Mouse (Mus musculus): ENCODE measurements around the gene Tdp1. TPM values are rescaled to one million over a fixed set of nuclear protein-coding genes. Genes with fewer than 3 reads are reported as not detected.

Tdp1 gene
- polyA plus RNA-seq, 1 experiment from 2014 or later: 31.3 TPM

DNA sequence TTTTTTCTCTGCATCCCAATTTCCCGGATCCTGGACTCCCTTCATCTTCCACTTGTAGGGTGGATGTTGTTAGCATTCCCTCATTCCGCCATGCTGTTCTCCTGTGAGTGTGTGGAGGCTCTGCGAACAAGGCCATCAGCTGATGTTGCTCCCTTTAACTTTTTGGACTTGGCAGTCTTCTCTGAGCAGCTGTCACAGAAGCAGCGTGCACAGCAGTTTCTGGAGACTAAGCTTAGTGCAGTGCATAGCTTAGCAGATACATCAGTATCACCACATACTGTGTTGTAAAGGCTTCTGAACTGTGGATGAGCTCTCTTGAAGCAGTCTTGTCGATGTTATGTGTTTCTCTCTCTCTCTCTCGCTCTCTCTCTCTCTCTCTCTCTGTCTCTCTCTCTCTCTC lies 54.9 kb downstream of the Tdp1 start:
- no peaks in the 10 kb centered on the region; the same call in 1 of the 2 replicates for H3K4me1 ChIP-seq (replicated peaks; ENCODE audit: insufficient read depth, low read length)
- no peak overlapping the region for H3K4me3 ChIP-seq (replicated peaks; ENCODE audit: low read depth, low read length)
- TF ChIP-seq CTCF (IDR thresholded peaks at IDR 0.05; ENCODE audit: low read depth): no peak
- 86% methylated on average over 6 of the region's 6 CpGs for WGBS
- no peak for ATAC-seq (replicated peaks; ENCODE audit: low FRiP score, low read depth)
- H3K9me3 ChIP-seq (replicated peaks; ENCODE audit: low read length): no peaks in the 10 kb centered on the region
- no peaks in the 10 kb centered on the region for H3K36me3 ChIP-seq (ENCODE audit: insufficient read depth, low read length)
- H3K27ac ChIP-seq: no peak overlapping the region
- no peak for DNase-seq (ENCODE audit: low spot score)
- no peak overlapping the region for H3K4me2 ChIP-seq (ENCODE audit: low read length)
- H3K27me3 ChIP-seq (ENCODE audit: insufficient read depth, low read length): no peaks in the 10 kb centered on the region
- no peak overlapping the region for H3K9ac ChIP-seq (ENCODE audit: low read depth, low read length)

DNA sequence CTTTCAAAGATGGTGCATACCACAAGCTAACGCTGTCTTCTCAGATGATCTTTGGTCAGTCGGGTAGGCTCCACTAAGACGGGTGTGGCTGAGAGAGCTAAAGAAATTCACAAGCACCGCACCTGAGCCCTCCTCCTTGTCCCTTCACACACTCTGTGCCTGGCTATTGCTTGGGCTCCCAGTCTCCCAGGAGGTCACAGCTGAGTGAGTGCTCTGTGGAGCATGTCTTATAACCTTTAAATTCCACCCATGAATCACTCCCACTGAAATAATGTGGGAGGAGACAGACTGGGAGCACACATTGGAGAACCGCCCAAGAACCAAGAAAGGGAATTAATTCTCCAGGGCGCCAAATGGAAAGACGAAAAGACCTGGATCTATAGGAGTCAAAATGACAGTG lies 56.4 kb downstream of the Tdp1 start:
- H3K4me3 ChIP-seq (replicated peaks; ENCODE audit: low read depth, low read length): no peak overlapping the region
- H3K4me2 ChIP-seq (ENCODE audit: low read length): no peak overlapping the region
- no peaks in the 10 kb centered on the region for H3K27me3 ChIP-seq (ENCODE audit: insufficient read depth, low read length)
- TF ChIP-seq CTCF (IDR thresholded peaks at IDR 0.05; ENCODE audit: low read depth): no peak
- ATAC-seq (replicated peaks; ENCODE audit: low FRiP score, low read depth): peak; percentile 95
- H3K36me3 ChIP-seq (ENCODE audit: insufficient read depth, low read length): no peaks in the 10 kb centered on the region
- H3K9me3 ChIP-seq (replicated peaks; ENCODE audit: low read length): no peaks in the 10 kb centered on the region
- WGBS: 41% methylated on average over 7 of the region's 7 CpGs
- no peaks in the 10 kb centered on the region; the same call in 1 of the 2 replicates for H3K4me1 ChIP-seq (replicated peaks; ENCODE audit: insufficient read depth, low read length)
- peak; percentile 74 for DNase-seq (ENCODE audit: low spot score)
- no peak overlapping the region for H3K9ac ChIP-seq (ENCODE audit: low read depth, low read length)
- no peak overlapping the region for H3K27ac ChIP-seq

DNA sequence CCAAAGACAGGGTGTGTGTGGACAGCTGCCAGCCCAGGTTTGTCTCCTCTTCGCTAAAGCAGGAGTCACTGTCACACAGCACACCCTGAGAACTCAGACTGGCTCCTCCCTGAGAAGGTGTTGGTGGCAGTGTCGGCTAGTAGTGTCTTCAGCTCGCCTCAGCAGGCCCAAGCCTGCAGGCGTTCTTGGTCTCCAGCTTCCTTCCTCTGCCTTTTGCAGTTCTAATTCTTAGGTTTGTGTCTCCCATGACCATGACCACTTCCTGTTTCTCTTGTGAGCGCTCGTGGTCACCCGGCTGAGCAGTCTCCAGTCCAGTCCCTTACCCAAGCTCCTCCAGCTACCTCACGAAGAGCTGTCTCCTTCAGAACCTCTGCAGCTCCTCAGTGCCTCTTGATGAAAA lies 58.1 kb downstream of the Tdp1 start:
- no peak for TF ChIP-seq CTCF (IDR thresholded peaks at IDR 0.05; ENCODE audit: low read depth)
- Histone ChIP-seq H3K9ac (ENCODE audit: low read depth, low read length) (no peak overlapping the region), H3K36me3 (ENCODE audit: insufficient read depth, low read length) (0 out of 2 replicates have a peak, but pooled peaks cover 9% of the 10 kb centered on the region), H3K27me3 (ENCODE audit: insufficient read depth, low read length) (no peaks in the 10 kb centered on the region), H3K4me2 (ENCODE audit: low read length) (no peak overlapping the region), H3K4me1 (replicated peaks; ENCODE audit: insufficient read depth, low read length) (no peaks in the 10 kb centered on the region; the same call in 1 of the 2 replicates), H3K9me3 (replicated peaks; ENCODE audit: low read length) (no peaks in the 10 kb centered on the region), H3K4me3 (replicated peaks; ENCODE audit: low read depth, low read length) (no peak overlapping the region), H3K27ac (no peak overlapping the region)
- ATAC-seq (replicated peaks; ENCODE audit: low FRiP score, low read depth) (no peak), DNase-seq (ENCODE audit: low spot score) (no peak)
- WGBS: 80% methylated on average over 8 of the region's 8 CpGs

DNA sequence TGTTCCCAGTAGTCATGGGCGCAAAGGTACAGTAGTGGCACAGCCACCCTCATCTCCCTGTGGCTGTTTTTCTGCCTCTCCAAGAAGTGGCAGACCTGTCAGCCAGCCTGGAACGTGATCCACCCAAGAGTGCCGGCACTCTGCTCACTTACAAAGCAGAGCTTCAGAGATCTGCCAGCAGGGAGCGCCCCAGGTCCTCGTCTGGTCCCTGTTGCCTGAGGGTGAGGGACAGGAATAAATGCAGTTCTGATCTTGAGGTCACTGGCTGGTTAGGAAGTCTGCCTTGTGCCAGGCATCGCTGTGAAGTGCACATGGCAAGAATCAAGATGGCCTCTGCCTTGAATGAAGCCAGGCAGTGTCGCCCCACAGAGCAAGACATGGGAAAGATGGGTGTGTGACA lies 68.6 kb downstream of the Tdp1 start:
- Histone ChIP-seq H3K4me2 (ENCODE audit: low read length) (no peak overlapping the region), H3K4me1 (replicated peaks; ENCODE audit: insufficient read depth, low read length) (no peaks in the 10 kb centered on the region), H3K36me3 (ENCODE audit: insufficient read depth, low read length) (no peaks in the 10 kb centered on the region), H3K4me3 (replicated peaks; ENCODE audit: low read depth, low read length) (no peak overlapping the region), H3K27ac (no peak overlapping the region), H3K9me3 (replicated peaks; ENCODE audit: low read length) (no peaks in the 10 kb centered on the region), H3K9ac (ENCODE audit: low read depth, low read length) (no peak overlapping the region), H3K27me3 (ENCODE audit: insufficient read depth, low read length) (no peaks in the 10 kb centered on the region)
- WGBS: 57% methylated on average over 7 of the region's 7 CpGs
- DNase-seq (ENCODE audit: low spot score): peak; percentile 41
- peak; percentile 66 for TF ChIP-seq CTCF (IDR thresholded peaks at IDR 0.05; ENCODE audit: low read depth)
- 0 out of 2 replicates have a peak, but pooled peaks have one; percentile 13 for ATAC-seq (replicated peaks; ENCODE audit: low FRiP score, low read depth)

DNA sequence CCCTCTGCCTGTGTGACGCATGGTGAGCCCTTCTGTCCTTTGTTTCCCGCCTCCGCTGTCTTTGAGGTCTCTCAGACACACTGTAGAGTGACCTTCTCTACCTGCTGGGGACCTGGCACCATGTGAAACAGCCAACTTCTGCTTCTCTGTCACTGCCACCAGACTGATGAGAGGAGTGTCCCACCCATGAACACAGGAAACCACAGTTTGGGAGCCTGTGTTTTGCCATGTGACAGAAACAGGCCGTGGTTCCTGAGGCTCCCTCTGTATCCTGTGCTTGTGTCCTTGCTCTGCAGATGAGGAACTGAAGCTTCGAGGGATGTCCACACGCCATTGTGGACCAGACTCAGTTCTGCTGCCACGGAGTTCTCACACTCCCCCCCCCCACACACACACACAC lies 72.1 kb downstream of the Tdp1 start:
- Histone ChIP-seq H3K27ac (no peak overlapping the region), H3K9me3 (replicated peaks; ENCODE audit: low read length) (no peaks in the 10 kb centered on the region), H3K4me2 (ENCODE audit: low read length) (no peak overlapping the region), H3K27me3 (ENCODE audit: insufficient read depth, low read length) (0 out of 2 replicates have a peak, but pooled peaks cover 5% of the 10 kb centered on the region), H3K4me1 (replicated peaks; ENCODE audit: insufficient read depth, low read length) (no peaks in the 10 kb centered on the region), H3K36me3 (ENCODE audit: insufficient read depth, low read length) (no peaks in the 10 kb centered on the region), H3K9ac (ENCODE audit: low read depth, low read length) (no peak overlapping the region), H3K4me3 (replicated peaks; ENCODE audit: low read depth, low read length) (no peak overlapping the region)
- DNase-seq (ENCODE audit: low spot score): no peak
- ATAC-seq (replicated peaks; ENCODE audit: low FRiP score, low read depth): no peak
- TF ChIP-seq CTCF (IDR thresholded peaks at IDR 0.05; ENCODE audit: low read depth): no peak
- WGBS: 84% methylated on average over 7 of the region's 7 CpGs

DNA sequence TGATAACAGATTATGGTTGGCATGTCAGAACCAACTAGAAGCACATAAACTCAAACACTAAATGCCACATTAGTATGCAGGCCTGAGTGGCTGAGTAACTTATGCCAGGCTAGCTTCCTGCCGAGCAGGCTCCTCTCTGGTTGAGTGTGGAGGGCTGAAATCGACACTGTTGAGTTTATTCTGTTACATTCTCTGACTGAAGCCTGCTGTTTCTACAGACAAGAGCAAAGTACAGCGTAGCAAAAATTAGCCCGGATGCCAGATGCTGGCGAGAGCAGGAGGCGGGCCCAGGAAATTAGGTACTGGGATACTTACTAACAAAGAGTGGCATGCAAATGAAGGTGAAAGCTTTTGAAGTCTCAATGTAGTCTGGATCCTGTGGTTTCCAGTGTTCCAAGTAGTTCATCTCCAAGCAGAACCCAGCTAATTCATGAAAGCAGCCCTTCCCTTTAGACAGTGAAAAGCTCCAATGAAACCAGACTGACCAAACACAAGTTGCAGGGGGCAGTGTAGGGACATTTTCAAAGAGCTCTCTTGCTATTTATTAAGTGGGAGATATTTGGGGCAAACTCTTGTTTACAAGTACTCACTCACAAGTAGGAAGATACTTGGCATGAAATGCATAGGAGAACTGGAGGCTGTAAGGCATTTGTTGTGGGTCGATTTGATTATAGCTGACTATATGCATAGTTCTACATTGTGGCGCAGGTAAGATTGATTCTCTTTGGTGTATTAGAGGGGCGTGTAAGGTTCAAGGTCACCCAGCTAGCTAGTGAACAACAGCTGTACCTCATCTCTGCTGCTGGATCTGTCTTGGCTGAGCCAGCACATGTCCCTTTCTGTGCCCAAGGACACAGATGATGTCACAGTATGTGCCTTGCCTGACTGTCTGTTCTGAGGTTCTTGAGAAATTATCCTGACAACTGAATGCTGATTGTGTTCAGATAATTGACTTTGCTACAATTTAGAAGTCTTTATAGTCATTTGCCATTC lies 74.0 kb downstream of the Tdp1 start:
- H3K27ac ChIP-seq: no peak overlapping the region
- H3K4me1 ChIP-seq (replicated peaks; ENCODE audit: insufficient read depth, low read length): no peaks in the 10 kb centered on the region
- H3K4me2 ChIP-seq (ENCODE audit: low read length): no peak overlapping the region
- ATAC-seq (replicated peaks; ENCODE audit: low FRiP score, low read depth) (no peak), DNase-seq (ENCODE audit: low spot score) (no peak)
- H3K4me3 ChIP-seq (replicated peaks; ENCODE audit: low read depth, low read length): no peak overlapping the region
- H3K36me3 ChIP-seq (ENCODE audit: insufficient read depth, low read length): no peaks in the 10 kb centered on the region
- 48% methylated on average over 9 of the region's 9 CpGs for WGBS
- no peaks in the 10 kb centered on the region for H3K9me3 ChIP-seq (replicated peaks; ENCODE audit: low read length)
- H3K27me3 ChIP-seq (ENCODE audit: insufficient read depth, low read length): 0 out of 2 replicates have a peak, but pooled peaks cover 9% of the 10 kb centered on the region
- H3K9ac ChIP-seq (ENCODE audit: low read depth, low read length): no peak overlapping the region
- no peak for TF ChIP-seq CTCF (IDR thresholded peaks at IDR 0.05; ENCODE audit: low read depth)
